Mouse (Mus musculus): ENCODE measurements at regions not wholly inside any gene's neighbourhood (a gene's known extent, or its start where the extent isn't known, plus 50 kb on each side); places are given as distances from the start of the nearest gene placed in this dataset.

- no peak for TF ChIP-seq CTCF (IDR thresholded peaks at IDR 0.05; ENCODE audit: extremely low read depth, insufficient read length, insufficient replicate concordance, low read depth, low read length)
- TF ChIP-seq POLR2A (IDR thresholded peaks at IDR 0.05; ENCODE audit: low read depth, low read length) = no peak
Observed at GRCm38 (mm10) chr2:133708735-133709584, 157.0 kb downstream of the Bmp2 start.
